Mouse (Mus musculus) E14TG2a.4 (cell line): ENCODE results near the gene Olfr1205.

Experiments used
- CTCF ChIP-seq: conservative IDR thresholded peaks from 2 replicates; pipeline ENCODE4 v1.5.1; 2014; ENCODE audit warnings: low read length
- NANOG ChIP-seq: IDR thresholded peaks from 2 replicates; pipeline ENCODE4 v1.6.1; 2014; ENCODE audit warnings: borderline replicate concordance, low read length, mixed read lengths
- POU5F1 ChIP-seq: IDR thresholded peaks from 2 replicates; pipeline ENCODE4 v1.6.1; 2014; ENCODE audit warnings: low read length, borderline replicate concordance

DNA sequence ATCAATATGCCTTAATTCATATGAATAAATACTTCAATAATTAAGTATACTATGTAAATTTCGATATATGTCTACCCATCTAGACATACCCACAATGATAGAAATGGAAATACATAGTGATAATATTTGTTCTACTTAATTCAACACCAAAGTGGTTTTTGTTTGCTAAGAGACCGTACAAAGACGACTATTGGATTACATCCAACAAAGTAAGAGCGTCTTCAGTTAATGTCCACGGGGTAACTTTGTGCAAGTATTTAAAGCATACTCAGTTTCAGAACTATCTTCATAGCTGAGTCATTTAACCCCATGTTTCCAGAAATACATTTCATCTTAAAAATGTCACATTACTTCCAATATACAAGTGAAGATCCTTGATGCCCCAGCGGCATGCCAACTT lies 36.8 kb upstream of the Olfr1205 start, which contains the start of gene Olfr1201:
- TF ChIP-seq CTCF (no peak), POU5F1 (no peak), NANOG (no peak)
